In the genomic region with DNA sequence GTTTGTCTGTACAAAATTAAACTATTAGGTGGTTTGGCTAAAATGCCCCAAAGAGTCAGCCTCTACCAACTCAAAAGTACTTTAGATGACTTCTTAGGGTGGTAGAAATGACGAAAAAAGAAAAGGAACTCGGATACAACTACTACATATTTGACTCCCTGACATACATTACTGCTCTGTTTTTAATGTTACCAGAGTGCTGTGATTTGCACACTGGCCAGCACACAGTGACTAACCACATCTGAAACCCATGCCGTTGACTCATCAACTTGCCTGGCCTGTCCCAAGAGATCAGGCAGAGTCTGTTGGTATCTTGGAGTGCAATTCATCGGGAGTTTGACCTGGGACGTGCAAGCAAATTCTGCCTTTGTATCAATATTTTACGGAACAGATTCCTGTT, we compare ENCODE assay signal across 8 mouse cellular contexts. TPM values are rescaled to one million over a fixed set of nuclear protein-coding genes. Genes with fewer than 3 reads are reported as not detected.
DNase-seq lines count a peak whose midpoint lies in the region; ATAC-seq and TF ChIP-seq lines count a peak whose summit lies in the region.

No protein-coding gene starts in this region.

- no peak for TF ChIP-seq POLR2A in small intestine, adult 2 months (IDR thresholded peaks at IDR 0.05; ENCODE audit: low read depth, low read length)

- H3K27ac ChIP-seq in lung, embryonic 14.5 days (ENCODE audit: low read depth) = peak overlapping the region; percentile 93
- peak overlapping the region; percentile 100 for H3K27ac ChIP-seq in small intestine, adult 2 months (ENCODE audit: insufficient read depth, low read depth, low read length)

- no peaks in the 10 kb centered on the region for H3K27me3 ChIP-seq in lung, embryonic 14.5 days (ENCODE audit: insufficient read depth, low read length)
- no peaks in the 10 kb centered on the region for H3K27me3 ChIP-seq in small intestine, adult 2 months (ENCODE audit: control insufficient read depth, insufficient read depth, low read length)

- peaks cover 7% of the 10 kb centered on the region; the same call in 1 of the 2 replicates for H3K4me1 ChIP-seq in lung, embryonic 14.5 days (ENCODE audit: insufficient read depth)
- H3K4me1 ChIP-seq in small intestine, adult 2 months (ENCODE audit: control insufficient read depth, insufficient read depth, insufficient read length, low read length) = peaks cover 4% of the 10 kb centered on the region; the same call in 1 of the 2 replicates

- H3K9ac ChIP-seq in lung, embryonic 14.5 days = peak overlapping the region; percentile 100

- H3K4me3 ChIP-seq in lung, embryonic 14.5 days (ENCODE audit: low read depth, low read length) = peak overlapping the region; percentile 90
- peak overlapping the region; percentile 99; the same call in 1 of the 2 replicates for H3K4me3 ChIP-seq in small intestine, adult 2 months (ENCODE audit: low read depth, low read length)

- WGBS in lung, embryonic 14.5 days = 30% methylated on average over 6 of the region's 6 CpGs
- 7% methylated on average over 6 of the region's 6 CpGs for WGBS in small intestine, adult 2 months

- H3K36me3 ChIP-seq in lung, embryonic 14.5 days (ENCODE audit: insufficient read depth) = peaks cover 3% of the 10 kb centered on the region; the same call in 1 of the 2 replicates
- H3K36me3 ChIP-seq in small intestine, adult 2 months (ENCODE audit: control insufficient read depth, insufficient read depth, low read length) = peaks cover 2% of the 10 kb centered on the region; the same call in 1 of the 2 replicates

- peak; percentile 11 for DNase-seq in ovary, postnatal 36 days (ENCODE audit: low spot score)
- no peak for DNase-seq in ovary, postnatal 14 days (ENCODE audit: low spot score)
- DNase-seq in c-Kit-positive CD71-negative TER-119-negative erythroid progenitor cells, embryonic 14.5 days (ENCODE audit: low read depth) = peak; percentile 35
- DNase-seq in kidney, adult 11 months = peak; percentile 19
- peak; percentile 54 for DNase-seq in lung, embryonic 14.5 days
- no peak for DNase-seq in layer of hippocampus, adult 9-11 months

- H3K4me2 ChIP-seq in lung, embryonic 14.5 days = peak overlapping the region; percentile 79

- TF ChIP-seq CTCF in lung, embryonic 14.5 days (IDR thresholded peaks at IDR 0.05; ENCODE audit: low read depth) = no peak
- TF ChIP-seq CTCF in small intestine, adult 2 months (IDR thresholded peaks at IDR 0.05; ENCODE audit: extremely low read depth, insufficient read length, insufficient replicate concordance, low read depth, low read length) = no peak

- peak; percentile 24 for ATAC-seq in granulocyte monocyte progenitor cell, adult 5-6 weeks (replicated peaks; ENCODE audit: poor library complexity, severe bottlenecking)
- ATAC-seq in lung, embryonic 14.5 days (ENCODE audit: insufficient read depth) = no peak

- no peaks in the 10 kb centered on the region for H3K9me3 ChIP-seq in lung, embryonic 14.5 days (ENCODE audit: low read depth, low read length)

RNA-seq across cellular contexts. Expression of gene Gtf2a1, which starts 0.4 kb away (rescaled TPM):
- 26.0 and 36.6 TPM in 2 replicates for total RNA-seq in granulocyte monocyte progenitor cell, adult 5-6 weeks (2014; fragmentation: Nextera tagmentation)
- total RNA-seq in granulocyte monocyte progenitor cell, adult 5-6 weeks (2017) = 29.3 and 39.8 TPM in 2 replicates
- 36.1 and 38.2 TPM in 2 replicates for polyA plus RNA-seq in lung, embryonic 14.5 days (2014; fragmentation: Nextera tagmentation; extraction: Ambion mirVana)
- 4.1 and 8.7 TPM in 2 replicates for polyA plus RNA-seq in small intestine, adult 2 months (2012; rRNA removed)

Comparison
In these comparisons a context has a peak if more than half of its experiments do, and no peak if none do; other contexts are left out.
1. DNase-seq: peak in ovary, postnatal 36 days (single experiment), c-Kit-positive CD71-negative TER-119-negative erythroid progenitor cells, embryonic 14.5 days (single experiment), kidney, adult 11 months (single experiment) and lung, embryonic 14.5 days (single experiment); none in ovary, postnatal 14 days (single experiment) and layer of hippocampus, adult 9-11 months (single experiment).